In genomic region chr6:37658021-37658650, GRCm38 (mm10) we compare ENCODE assay signal across 10 mouse cellular contexts.
DNase-seq lines count a peak whose midpoint lies in the region; ATAC-seq and TF ChIP-seq lines count a peak whose summit lies in the region.
"Had no signal": no experiment of that assay in that cellular context is flagged by ENCODE, and none has a peak within 500 bp of the region (broad histone marks: within the 10 kb centered on the region; RNA-seq: fewer than 3 reads in every experiment).

No protein-coding gene starts in this region.

- no peak overlapping the region for H3K27ac ChIP-seq in heart, embryonic 11.5 days (ENCODE audit: low read depth, low read length)
- no peak overlapping the region for H3K27ac ChIP-seq in midbrain, embryonic 12.5 days (replicated peaks)
- no peak overlapping the region for H3K27ac ChIP-seq in midbrain, postnatal 0 days (ENCODE audit: low read depth, low read length)
- H3K27ac ChIP-seq in neural tube, embryonic 11.5 days (ENCODE audit: low read depth, low read length) = no peak overlapping the region

- H3K4me1 ChIP-seq in heart, embryonic 11.5 days (ENCODE audit: control insufficient read depth, insufficient read depth, low read length) = no peaks in the 10 kb centered on the region
- H3K4me1 ChIP-seq in midbrain, embryonic 12.5 days = peaks cover 8% of the 10 kb centered on the region; the same call in 1 of the 2 replicates
- H3K4me1 ChIP-seq in midbrain, postnatal 0 days (ENCODE audit: insufficient read depth, low read length) = no peaks in the 10 kb centered on the region
- H3K4me1 ChIP-seq in neural tube, embryonic 11.5 days (ENCODE audit: control insufficient read depth, insufficient read depth, low read length) = peaks cover 2% of the 10 kb centered on the region; the same call in 1 of the 2 replicates

- DNase-seq in heart, adult 8-10 months (ENCODE audit: low spot score) = peak; percentile 28
- no peak for DNase-seq in midbrain, postnatal 0 days (ENCODE audit: low spot score)
- DNase-seq in embryo, embryonic 10.5 days (ENCODE audit: low spot score) = peak; percentile 60
- peak; percentile 41 for DNase-seq in neural tube, embryonic 11.5 days (ENCODE audit: low spot score)
- DNase-seq in urinary bladder, adult 2 months (ENCODE audit: low spot score) = no peak
- no peak for DNase-seq in spleen, postnatal 4 days (ENCODE audit: low spot score in 2 of 2)
- DNase-seq: kidney, adult 11 months had no signal

- H3K27me3 ChIP-seq in heart, embryonic 11.5 days (ENCODE audit: control insufficient read depth, insufficient read depth, low read length) = no peaks in the 10 kb centered on the region
- no peaks in the 10 kb centered on the region for H3K27me3 ChIP-seq in midbrain, embryonic 12.5 days
- no peaks in the 10 kb centered on the region for H3K27me3 ChIP-seq in midbrain, postnatal 0 days (ENCODE audit: insufficient read depth, low read length)
- H3K27me3 ChIP-seq in neural tube, embryonic 11.5 days (ENCODE audit: control insufficient read depth, insufficient read depth, low read length) = no peaks in the 10 kb centered on the region

- no peaks in the 10 kb centered on the region for H3K9me3 ChIP-seq in heart, embryonic 11.5 days (replicated peaks; ENCODE audit: control insufficient read depth, low read length)
- no peaks in the 10 kb centered on the region for H3K9me3 ChIP-seq in midbrain, embryonic 12.5 days
- no peaks in the 10 kb centered on the region for H3K9me3 ChIP-seq in midbrain, postnatal 0 days (ENCODE audit: low read length)
- no peaks in the 10 kb centered on the region for H3K9me3 ChIP-seq in neural tube, embryonic 11.5 days (ENCODE audit: control insufficient read depth, low read length)
- H3K9me3 ChIP-seq: G1E had no signal

- 55% methylated on average over 6 of the region's 6 CpGs for WGBS in heart, embryonic 11.5 days (ENCODE audit: insufficient replicate concordance)
- WGBS in midbrain, embryonic 12.5 days = 30% methylated on average over 6 of the region's 6 CpGs
- WGBS in midbrain, postnatal 0 days = 20% methylated on average over 6 of the region's 6 CpGs
- WGBS in neural tube, embryonic 11.5 days = 33% methylated on average over 6 of the region's 6 CpGs

- ATAC-seq in heart, embryonic 11.5 days (replicated peaks; ENCODE audit: insufficient number of reproducible peaks, low FRiP score, low TSS enrichment) = no peak
- ATAC-seq in midbrain, embryonic 12.5 days (ENCODE audit: low FRiP score, low read depth) = peak; percentile 70
- ATAC-seq in midbrain, postnatal 0 days (ENCODE audit: low FRiP score) = no peak
- 0 out of 2 replicates have a peak, but pooled peaks have one; percentile 27 for ATAC-seq in neural tube, embryonic 11.5 days (ENCODE audit: insufficient read depth, low FRiP score, low TSS enrichment)

- no peak for TF ChIP-seq CTCF in midbrain, postnatal 0 days (IDR thresholded peaks at IDR 0.05)

- no peak overlapping the region for H3K4me3 ChIP-seq in heart, embryonic 11.5 days (ENCODE audit: low read depth, low read length)
- no peak overlapping the region for H3K4me3 ChIP-seq in midbrain, embryonic 12.5 days
- H3K4me3 ChIP-seq in midbrain, postnatal 0 days (ENCODE audit: low read depth, low read length) = no peak overlapping the region
- H3K4me3 ChIP-seq in neural tube, embryonic 11.5 days (ENCODE audit: low read depth, low read length) = no peak overlapping the region

- H3K4me2 ChIP-seq in heart, embryonic 11.5 days = no peak overlapping the region
- H3K4me2 ChIP-seq in midbrain, embryonic 12.5 days (replicated peaks) = no peak overlapping the region
- H3K4me2 ChIP-seq in midbrain, postnatal 0 days (ENCODE audit: low read depth, low read length, poor library complexity, severe bottlenecking) = no peak overlapping the region
- H3K4me2 ChIP-seq in neural tube, embryonic 11.5 days (ENCODE audit: low read depth) = no peak overlapping the region

- H3K9ac ChIP-seq in heart, embryonic 11.5 days (ENCODE audit: low read depth, low read length) = no peak overlapping the region
- no peak overlapping the region for H3K9ac ChIP-seq in midbrain, embryonic 12.5 days (replicated peaks)
- no peak overlapping the region for H3K9ac ChIP-seq in midbrain, postnatal 0 days (replicated peaks; ENCODE audit: low read length, poor library complexity, severe bottlenecking)
- no peak overlapping the region for H3K9ac ChIP-seq in neural tube, embryonic 11.5 days (ENCODE audit: low read length)

- H3K36me3 ChIP-seq in heart, embryonic 11.5 days (ENCODE audit: control insufficient read depth, insufficient read depth, low read length) = no peaks in the 10 kb centered on the region
- no peaks in the 10 kb centered on the region for H3K36me3 ChIP-seq in midbrain, embryonic 12.5 days
- no peaks in the 10 kb centered on the region for H3K36me3 ChIP-seq in midbrain, postnatal 0 days (ENCODE audit: insufficient read depth, low read length)
- no peaks in the 10 kb centered on the region for H3K36me3 ChIP-seq in neural tube, embryonic 11.5 days (ENCODE audit: control insufficient read depth, insufficient read depth, low read length)
- H3K36me3 ChIP-seq: G1E had no signal

Comparison
In these comparisons a context has a peak if more than half of its experiments do, and no peak if none do; other contexts are left out.
1. ATAC-seq: peak in midbrain, embryonic 12.5 days (single experiment) and neural tube, embryonic 11.5 days (single experiment); none in heart, embryonic 11.5 days (single experiment) and midbrain, postnatal 0 days (single experiment).
2. DNase-seq: peak in heart, adult 8-10 months (single experiment), embryo, embryonic 10.5 days (single experiment) and neural tube, embryonic 11.5 days (single experiment); none in midbrain, postnatal 0 days (single experiment), urinary bladder, adult 2 months (single experiment) and spleen, postnatal 4 days (0 of 2).